Mouse (Mus musculus) erythroblast, embryonic 14.5 days (primary cell): ENCODE data around the gene Gm3106. TPM values are rescaled to one million over a fixed set of nuclear protein-coding genes. Genes with fewer than 3 reads are reported as not detected.
"Not testable (repeated sequence)": the region's sequence is repeated elsewhere in the genome, so short reads cannot be mapped to it uniquely, and the experiment has no call there.

ENCODE experiments used
- H3K27me3 ChIP-seq: 2 replicates; pipeline ENCODE4 v1.6.1; 2012; ENCODE audit warnings: inconsistent platforms; ENCODE audit not compliant: control insufficient read depth
- H3K36me3 ChIP-seq: 2 replicates; pipeline ENCODE4 v1.6.1; 2012; ENCODE audit warnings: mild to moderate bottlenecking, inconsistent platforms; ENCODE audit not compliant: control insufficient read depth
- H3K4me1 ChIP-seq: 2 replicates; pipeline ENCODE4 v1.6.1; 2012; ENCODE audit warnings: inconsistent platforms; ENCODE audit not compliant: control insufficient read depth
- H3K4me3 ChIP-seq: replicated peaks from 2 replicates; pipeline ENCODE3; 2012; ENCODE audit warnings: moderate library complexity, mild to moderate bottlenecking, inconsistent platforms
- H3K9me3 ChIP-seq: 2 replicates; pipeline ENCODE4 v1.6.1; 2012; ENCODE audit warnings: low read length, inconsistent platforms, mixed read lengths; ENCODE audit not compliant: control insufficient read depth
- polyA plus RNA-seq: library from polyadenylated mRNA; stranded (reverse); fragments of >175 nt; gene quantifications from 2 replicates; pipeline ENCODE4 v1.2.3, GENCODE M21; 2012

Gene Gm3106
- polyA plus RNA-seq: not detected in 2 replicates

GRCm38 (mm10) chr5:94217705-94218104 lies at the start of gene Gm3106:
Gene Gm3106, plus strand, starts transcription at chr5:94218005.
- H3K4me3 ChIP-seq, H3K36me3 ChIP-seq, H3K4me1 ChIP-seq, H3K9me3 ChIP-seq, H3K27me3 ChIP-seq: not testable (repeated sequence)

Other genes starting within 250 kb of the Gm3106 start
- gene BC061212, start 147.5 kb upstream of the Gm3106 start, polyA plus RNA-seq: not detected in 2 replicates
- not detected in 2 replicates for gene Gm6351, start 141.6 kb upstream of the Gm3106 start, polyA plus RNA-seq
- not detected in 2 replicates for gene A430089I19Rik, start 88.8 kb downstream of the Gm3106 start, polyA plus RNA-seq
- gene Gm6502, start 96.4 kb downstream of the Gm3106 start, polyA plus RNA-seq: not detected in 2 replicates
- gene AA792892, start 121.7 kb downstream of the Gm3106 start, polyA plus RNA-seq: not detected in 2 replicates
- gene Gm7682, start 227.8 kb downstream of the Gm3106 start, polyA plus RNA-seq: not detected in 2 replicates